Mouse (Mus musculus) forebrain, embryonic 15.5 days (tissue): ENCODE measurements around the gene Dkk3. TPM values are rescaled to one million over a fixed set of nuclear protein-coding genes. Genes with fewer than 3 reads are reported as not detected.
"Not testable (repeated sequence)": the region's sequence is repeated elsewhere in the genome, so short reads cannot be mapped to it uniquely, and the experiment has no call there.

Experiments used
- ATAC-seq: fragments of 200-750 bp; cut with Nextera tagmentation; replicated peaks from 2 replicates; pipeline ENCODE4 v1.8.0; 2017; ENCODE audit warnings: mild to moderate bottlenecking, moderate TSS enrichment, moderate library complexity
- H3K27ac ChIP-seq: fragments of 300-500 bp; sonication (generic); replicated peaks from 2 replicates; pipeline ENCODE4 v1.5.1; 2015; ENCODE audit warnings: mild to moderate bottlenecking, inconsistent platforms
- H3K27me3 ChIP-seq: fragments of 300-500 bp; sonication (generic); 2 replicates; pipeline ENCODE4 v1.6.1; 2015; ENCODE audit warnings: inconsistent platforms
- H3K36me3 ChIP-seq: fragments of 300-500 bp; sonication (generic); 2 replicates; pipeline ENCODE4 v1.6.1; 2015; ENCODE audit warnings: mild to moderate bottlenecking, inconsistent platforms
- H3K4me1 ChIP-seq: fragments of 300-500 bp; sonication (generic); 2 replicates; pipeline ENCODE4 v1.6.1; 2015; ENCODE audit warnings: inconsistent platforms
- H3K4me2 ChIP-seq: fragments of 300-500 bp; sonication (generic); replicated peaks from 2 replicates; pipeline ENCODE4 v1.6.1; 2015; ENCODE audit warnings: mild to moderate bottlenecking, inconsistent platforms
- H3K4me3 ChIP-seq: fragments of 300-500 bp; sonication (generic); 2 replicates; pipeline ENCODE4 v1.5.1; 2015; ENCODE audit warnings: mild to moderate bottlenecking, inconsistent platforms
- H3K9ac ChIP-seq: fragments of 300-500 bp; sonication (generic); replicated peaks from 2 replicates; pipeline ENCODE4 v1.6.1; 2015; ENCODE audit warnings: mild to moderate bottlenecking, inconsistent platforms
- H3K9me3 ChIP-seq: fragments of 300-500 bp; sonication (generic); 2 replicates; pipeline ENCODE4 v1.6.1; 2016; ENCODE audit warnings: inconsistent platforms
- WGBS: fragments of 180-500 bp; shearing (Covaris S2); methylation state at CpG from one replicate; pipeline ENCODE4 v1.1.7; 2015; ENCODE audit warnings: mixed read lengths; 5-methylcytosine and 5-hydroxymethylcytosine counted together
- polyA plus RNA-seq: library from polyadenylated mRNA; unstranded; fragments of >200 nt; fragmentation: Nextera tagmentation; extraction: Ambion mirVana; gene quantifications from 2 replicates; pipeline ENCODE4 v1.2.1, GENCODE M21; 2015

The Dkk3 gene
- polyA plus RNA-seq, 1 experiment from 2014 or later: 25.9 TPM

DNA sequence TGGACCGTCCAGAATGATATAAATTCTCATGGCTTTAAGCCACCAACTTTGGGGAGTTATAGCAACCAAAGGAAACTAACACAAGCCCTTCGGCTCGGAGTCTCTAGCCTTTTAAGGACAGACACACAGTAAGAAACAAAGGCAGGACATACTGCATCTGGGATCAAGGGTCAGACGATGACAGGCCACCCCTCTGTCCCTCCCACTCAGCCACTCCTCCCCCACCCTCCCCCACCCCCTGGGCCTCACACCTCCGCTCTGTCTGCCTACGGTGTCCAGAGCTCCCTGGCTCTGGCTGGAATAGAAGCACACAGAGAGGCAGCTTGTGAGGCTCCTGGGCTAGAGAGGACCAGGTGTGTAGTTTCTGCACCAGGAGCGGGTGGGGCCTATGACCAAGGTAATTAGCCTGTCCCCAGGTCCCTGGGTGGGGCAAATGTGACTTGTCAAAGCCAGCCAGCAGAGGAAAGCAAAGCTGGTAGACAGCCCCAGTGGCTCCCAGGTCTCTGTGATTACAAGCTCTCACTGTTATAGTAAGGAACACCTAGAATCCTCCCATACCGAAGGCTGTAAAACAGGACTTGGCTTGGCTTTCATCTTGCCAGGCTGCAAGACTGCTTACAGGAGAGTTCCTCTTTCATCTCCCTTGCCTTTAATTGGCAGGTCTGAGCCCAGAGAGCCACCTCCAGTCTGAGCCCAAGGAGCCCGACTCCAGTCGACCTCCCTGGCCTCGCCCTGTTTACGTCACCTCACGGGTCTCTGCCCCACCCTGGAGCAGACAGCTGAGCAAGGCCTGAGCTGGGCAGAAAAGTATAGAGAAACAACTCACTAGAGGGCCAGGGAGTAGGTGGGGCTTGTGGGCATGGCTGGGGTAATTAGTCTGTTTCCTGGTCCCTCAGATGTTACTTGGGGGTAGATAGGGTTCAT is 28.9 kb upstream of the Dkk3 start:
- Histone ChIP-seq H3K36me3 (no peaks in the 10 kb centered on the region), H3K27ac (no peak overlapping the region), H3K9ac (no peak overlapping the region), H3K4me1 (no peaks in the 10 kb centered on the region), H3K4me2 (no peak overlapping the region), H3K9me3 (no peaks in the 10 kb centered on the region), H3K4me3 (no peak overlapping the region), H3K27me3 (no peaks in the 10 kb centered on the region)
- ATAC-seq: no peak
- WGBS: 82% methylated on average over 13 of the region's 13 CpGs

DNA sequence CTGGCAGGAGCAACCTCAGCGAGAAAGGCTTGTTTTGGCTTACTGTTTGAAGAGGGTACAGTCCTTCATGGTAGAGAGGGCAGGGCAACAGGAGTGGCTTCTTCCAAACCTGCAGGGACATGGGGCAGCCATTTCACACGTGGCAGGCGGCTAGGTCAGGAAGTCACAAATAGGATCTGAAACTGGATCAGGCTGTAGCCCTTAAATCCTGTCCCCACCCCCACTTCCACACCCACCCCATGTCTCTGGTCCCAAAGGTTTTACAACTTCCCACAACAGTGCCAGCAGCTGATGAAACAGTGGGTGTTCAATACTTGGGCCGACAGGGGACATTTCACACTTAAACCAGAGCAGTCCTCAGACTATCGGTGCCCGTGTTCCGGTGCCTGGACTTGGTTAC is 28.0 kb upstream of the Dkk3 start:
- ATAC-seq: no peak
- Histone ChIP-seq H3K36me3 (no peaks in the 10 kb centered on the region), H3K27me3 (no peaks in the 10 kb centered on the region), H3K4me1 (no peaks in the 10 kb centered on the region), H3K27ac (no peak overlapping the region), H3K4me2 (no peak overlapping the region), H3K9ac (no peak overlapping the region), H3K9me3 (no peaks in the 10 kb centered on the region), H3K4me3 (no peak overlapping the region)
- 94% methylated on average over 7 of the region's 7 CpGs for WGBS

DNA sequence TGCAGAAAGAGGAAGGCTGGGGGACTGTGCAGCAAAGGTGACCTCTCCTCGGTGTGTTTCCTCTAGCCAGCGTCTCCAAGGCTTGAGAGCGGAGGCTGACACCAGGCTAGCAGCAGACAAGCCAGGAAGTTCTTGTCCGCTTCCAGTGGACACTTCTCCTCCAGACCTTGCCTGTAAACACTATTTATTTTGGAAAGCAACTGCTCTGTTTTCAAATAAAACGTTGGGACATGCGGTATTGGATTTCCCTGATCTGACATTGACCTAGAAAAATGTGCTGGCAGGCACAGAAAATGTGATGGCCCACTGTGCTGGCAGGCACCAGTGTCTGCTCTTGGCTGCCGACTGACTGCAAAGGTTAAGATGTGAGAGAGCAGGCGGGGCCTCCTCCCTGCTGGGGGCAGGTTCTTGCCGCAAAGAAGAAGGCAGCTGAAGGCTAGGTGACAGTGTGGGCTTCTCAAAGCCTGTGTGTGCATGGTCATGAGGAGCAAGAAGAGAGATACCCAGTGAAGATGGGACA is 26.4 kb upstream of the Dkk3 start:
- Histone ChIP-seq H3K4me1 (peaks cover 3% of the 10 kb centered on the region; the same call in 1 of the 2 replicates), H3K9ac (no peak overlapping the region), H3K9me3 (no peaks in the 10 kb centered on the region), H3K4me3 (no peak overlapping the region), H3K27ac (no peak overlapping the region), H3K27me3 (no peaks in the 10 kb centered on the region), H3K4me2 (no peak overlapping the region), H3K36me3 (no peaks in the 10 kb centered on the region)
- no peak for ATAC-seq
- WGBS: 73% methylated on average over 9 of the region's 9 CpGs

DNA sequence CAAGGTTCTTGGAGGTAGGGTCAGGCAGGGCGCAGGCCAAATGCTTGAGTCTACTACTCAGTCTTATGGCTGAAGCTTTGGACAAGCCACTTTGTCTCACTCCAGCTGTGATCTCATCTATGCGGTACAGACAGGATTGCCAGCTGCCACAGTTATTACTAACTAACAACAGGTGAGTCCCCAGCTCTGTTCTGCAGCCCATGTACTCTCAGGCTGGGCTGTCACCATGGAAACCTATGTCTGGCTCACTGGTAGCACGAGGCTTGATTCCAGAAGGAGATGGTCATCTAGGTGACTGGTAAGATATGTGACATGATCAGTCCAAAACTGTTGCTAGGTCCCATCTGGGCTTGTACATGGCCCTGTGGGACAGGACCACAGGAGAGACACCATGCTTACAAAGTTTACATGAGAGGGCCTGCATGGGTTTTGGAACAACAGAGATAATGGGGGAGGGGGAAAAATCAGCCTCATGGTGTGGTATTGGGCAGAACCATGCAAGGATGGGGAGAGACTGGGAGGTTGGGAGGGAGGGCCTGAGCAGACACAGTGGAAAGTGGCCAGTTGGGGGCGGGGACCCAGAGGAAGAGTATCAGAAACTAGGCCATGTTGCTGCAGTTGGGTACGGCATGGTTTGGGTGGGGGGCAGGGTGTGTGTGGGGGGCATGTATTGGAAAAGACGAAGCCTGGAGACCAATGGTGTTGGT is 25.8 kb upstream of the Dkk3 start:
- Histone ChIP-seq H3K27ac (no peak overlapping the region), H3K36me3 (no peaks in the 10 kb centered on the region), H3K27me3 (no peaks in the 10 kb centered on the region), H3K4me3 (no peak overlapping the region), H3K9me3 (no peaks in the 10 kb centered on the region), H3K4me1 (peaks cover 8% of the 10 kb centered on the region), H3K4me2 (no peak overlapping the region), H3K9ac (no peak overlapping the region)
- ATAC-seq: no peak
- 80% methylated on average over 6 of the region's 6 CpGs for WGBS

DNA sequence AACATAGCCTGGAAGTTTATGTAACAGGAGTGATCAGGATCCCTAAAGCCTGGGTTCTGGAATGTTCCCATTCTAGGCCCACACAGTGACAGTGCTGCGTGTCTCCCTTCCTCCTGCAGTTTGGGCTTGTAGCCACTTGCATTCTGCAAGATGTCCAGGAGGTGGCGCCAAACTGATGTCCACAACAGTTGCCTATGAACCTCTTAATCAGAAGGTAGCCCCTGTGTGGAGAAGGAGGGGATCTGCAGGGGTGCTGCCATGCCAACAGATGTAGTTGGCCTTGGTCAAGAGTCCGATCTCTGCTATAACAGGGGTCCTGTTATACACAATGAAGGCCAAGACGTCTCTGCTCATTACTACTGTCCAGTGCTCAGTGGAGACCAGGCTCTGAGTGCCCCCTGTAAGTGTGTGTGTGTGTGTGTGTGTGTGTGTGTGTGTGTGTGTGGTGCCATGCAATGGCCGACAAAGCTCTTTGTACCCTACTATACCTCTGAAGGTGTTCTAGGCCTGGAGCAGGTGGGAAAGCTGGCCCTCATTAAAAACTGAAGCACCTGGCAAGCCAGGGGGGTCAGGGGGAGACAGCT is 24.5 kb upstream of the Dkk3 start:
- Histone ChIP-seq H3K36me3 (no peaks in the 10 kb centered on the region), H3K4me1 (peaks cover 8% of the 10 kb centered on the region), H3K27ac (no peak overlapping the region), H3K4me3 (no peak overlapping the region), H3K9me3 (no peaks in the 10 kb centered on the region), H3K9ac (no peak overlapping the region), H3K4me2 (no peak overlapping the region), H3K27me3 (no peaks in the 10 kb centered on the region)
- WGBS: 40% methylated on average over 5 of the region's 5 CpGs
- ATAC-seq: peak; percentile 32

GRCm38 (mm10) chr7:112180235-112180705 is 21.4 kb upstream of the Dkk3 start:
- peaks cover 8% of the 10 kb centered on the region for H3K4me1 ChIP-seq
- no peak overlapping the region for H3K4me3 ChIP-seq
- no peaks in the 10 kb centered on the region for H3K9me3 ChIP-seq
- H3K27ac ChIP-seq: peak overlapping the region; percentile 51; the same call in 1 of the 2 replicates
- H3K9ac ChIP-seq: no peak overlapping the region
- no peaks in the 10 kb centered on the region for H3K36me3 ChIP-seq
- H3K27me3 ChIP-seq: no peaks in the 10 kb centered on the region
- H3K4me2 ChIP-seq: no peak overlapping the region
- peak; percentile 90 for ATAC-seq
- WGBS: 6% methylated on average over 8 of the region's 10 CpGs

DNA sequence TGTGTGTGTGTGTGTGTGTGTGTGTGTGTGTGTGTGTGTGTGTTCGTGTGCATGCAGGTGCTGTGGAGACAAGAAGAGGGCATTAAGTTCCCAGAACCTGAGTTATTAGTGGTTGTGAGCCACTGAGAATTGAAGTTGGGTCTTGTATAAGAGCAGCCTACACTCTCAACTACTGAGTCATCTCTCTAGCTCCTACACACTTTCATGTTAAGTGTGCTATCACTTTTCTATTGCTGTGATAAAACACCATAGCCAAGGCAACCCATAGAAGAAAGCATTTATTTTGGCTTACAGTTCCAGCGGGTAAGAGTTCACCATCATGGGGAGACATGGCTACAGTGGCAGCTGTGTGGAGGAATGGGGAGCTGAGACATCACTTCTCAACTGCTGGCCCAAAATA is 17.8 kb upstream of the Dkk3 start:
- 90% methylated on average over 2 of the region's 2 CpGs for WGBS
- no peaks in the 10 kb centered on the region for H3K36me3 ChIP-seq

DNA sequence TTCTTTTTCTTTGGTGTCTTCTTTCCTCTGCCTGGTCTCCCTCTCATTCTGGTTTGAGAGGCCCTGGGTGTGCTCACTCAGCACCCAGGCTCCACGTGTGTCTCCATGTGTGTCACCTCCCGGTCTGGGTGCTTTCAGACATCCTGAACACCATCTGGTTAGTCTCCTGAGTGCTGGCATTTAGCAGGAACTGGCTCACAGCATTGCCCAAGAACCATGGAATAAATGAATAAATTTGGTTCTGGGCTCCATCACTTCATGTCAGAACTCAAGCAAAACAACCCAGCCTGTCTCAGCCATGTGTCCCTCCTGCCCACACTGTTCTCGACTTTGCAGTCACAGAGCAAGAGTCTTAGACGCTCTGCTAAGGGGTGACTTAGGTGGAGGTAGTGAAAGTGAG is 13.8 kb upstream of the Dkk3 start:
- H3K4me1 ChIP-seq: 0 out of 2 replicates have a peak, but pooled peaks cover 8% of the 10 kb centered on the region
- no peak overlapping the region for H3K4me2 ChIP-seq
- no peak for ATAC-seq
- H3K9ac ChIP-seq: no peak overlapping the region
- H3K27ac ChIP-seq: no peak overlapping the region
- WGBS: 48% methylated on average over 4 of the region's 4 CpGs
- no peak overlapping the region for H3K4me3 ChIP-seq
- H3K36me3 ChIP-seq: no peaks in the 10 kb centered on the region
- H3K9me3 ChIP-seq: no peaks in the 10 kb centered on the region
- H3K27me3 ChIP-seq: no peaks in the 10 kb centered on the region

More for the DNA sequence above, 17.8 kb upstream of the Dkk3 start:
- Histone ChIP-seq H3K9ac (no peak overlapping the region), H3K9me3 (no peaks in the 10 kb centered on the region), H3K4me1 (peaks cover 8% of the 10 kb centered on the region), H3K27ac (no peak overlapping the region), H3K4me2 (no peak overlapping the region), H3K27me3 (no peaks in the 10 kb centered on the region), H3K4me3 (no peak overlapping the region)
- ATAC-seq: no peak

GRCm38 (mm10) chr7:112169955-112170692 is 11.3 kb upstream of the Dkk3 start:
- no peak overlapping the region for H3K4me3 ChIP-seq
- no peaks in the 10 kb centered on the region for H3K36me3 ChIP-seq
- no peak overlapping the region for H3K9ac ChIP-seq
- H3K27me3 ChIP-seq: no peaks in the 10 kb centered on the region
- no peaks in the 10 kb centered on the region for H3K9me3 ChIP-seq
- peak; percentile 81 for ATAC-seq
- 7% methylated on average over 10 of the region's 10 CpGs for WGBS
- no peak overlapping the region for H3K4me2 ChIP-seq
- H3K27ac ChIP-seq: peak overlapping the region; percentile 45; the same call in 1 of the 2 replicates
- H3K4me1 ChIP-seq: 0 out of 2 replicates have a peak, but pooled peaks cover 8% of the 10 kb centered on the region

DNA sequence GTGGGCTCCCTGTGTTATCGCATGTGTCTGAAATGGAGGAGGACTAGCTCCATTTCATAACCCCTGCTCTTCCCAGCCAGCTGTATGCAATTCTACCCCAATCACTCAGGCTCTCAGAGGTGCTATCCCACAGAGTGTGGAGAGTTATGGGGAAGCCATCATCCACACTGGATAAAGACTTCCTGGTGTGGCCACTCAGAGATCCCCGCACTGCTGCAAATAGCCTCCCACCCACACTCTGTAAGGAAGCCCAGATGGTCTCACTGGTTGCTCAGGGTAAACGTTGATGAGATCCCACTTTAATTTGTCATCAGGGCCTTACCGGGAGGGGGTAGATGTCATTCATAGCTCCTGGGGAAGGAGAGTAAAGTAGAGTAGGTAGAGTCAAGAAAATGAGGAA is 6.7 kb upstream of the Dkk3 start:
- H3K27ac ChIP-seq: no peak overlapping the region
- 0 out of 2 replicates have a peak, but pooled peaks cover 8% of the 10 kb centered on the region for H3K4me1 ChIP-seq
- 83% methylated on average over 4 of the region's 4 CpGs for WGBS
- no peaks in the 10 kb centered on the region for H3K27me3 ChIP-seq
- no peak for ATAC-seq
- no peaks in the 10 kb centered on the region for H3K9me3 ChIP-seq
- no peak overlapping the region for H3K9ac ChIP-seq
- H3K4me3 ChIP-seq: no peak overlapping the region
- no peaks in the 10 kb centered on the region for H3K36me3 ChIP-seq
- H3K4me2 ChIP-seq: no peak overlapping the region

GRCm38 (mm10) chr7:112165032-112165431 is 6.2 kb upstream of the Dkk3 start:
- 87% methylated on average over 4 of the region's 4 CpGs for WGBS

More at GRCm38 (mm10) chr7:112165032-112165431, 6.2 kb upstream of the Dkk3 start:
- not testable (repeated sequence) for H3K4me2 ChIP-seq, H3K27ac ChIP-seq, H3K4me3 ChIP-seq, H3K9me3 ChIP-seq, H3K9ac ChIP-seq, H3K4me1 ChIP-seq, ATAC-seq, H3K27me3 ChIP-seq, H3K36me3 ChIP-seq
